Mouse (Mus musculus) midbrain, embryonic 12.5 days (tissue): Measurements from ENCODE around the gene Itpr2. TPM values are rescaled to one million over a fixed set of nuclear protein-coding genes. Genes with fewer than 3 reads are reported as not detected.
A peak's percentile ranks its signal among the peaks of the same experiment; 100 is the strongest.

Source experiments
- ATAC-seq: fragments of 200-750 bp; cut with Nextera tagmentation; 2 replicates; pipeline ENCODE4 v1.8.0; 2017; ENCODE audit warnings: low read depth, moderate TSS enrichment, moderate library complexity; ENCODE audit not compliant: low FRiP score
- H3K27ac ChIP-seq: fragments of 300-500 bp; sonication (generic); replicated peaks from 2 replicates; pipeline ENCODE4 v1.5.1; 2016; ENCODE audit warnings: mild to moderate bottlenecking
- H3K27me3 ChIP-seq: fragments of 300-500 bp; sonication (generic); 2 replicates; pipeline ENCODE4 v1.6.1; 2016; ENCODE audit warnings: mild to moderate bottlenecking
- H3K36me3 ChIP-seq: fragments of 300-500 bp; sonication (generic); 2 replicates; pipeline ENCODE4 v1.6.1; 2016
- H3K4me1 ChIP-seq: fragments of 300-500 bp; sonication (generic); 2 replicates; pipeline ENCODE4 v1.6.1; 2016
- H3K4me2 ChIP-seq: fragments of 300-500 bp; sonication (generic); replicated peaks from 2 replicates; pipeline ENCODE4 v1.6.1; 2016; ENCODE audit warnings: mild to moderate bottlenecking, moderate library complexity
- H3K4me3 ChIP-seq: fragments of 300-500 bp; sonication (generic); 2 replicates; pipeline ENCODE4 v1.5.1; 2016; ENCODE audit warnings: mild to moderate bottlenecking
- H3K9ac ChIP-seq: fragments of 300-500 bp; sonication (generic); replicated peaks from 2 replicates; pipeline ENCODE4 v1.6.1; 2016; ENCODE audit warnings: mild to moderate bottlenecking, moderate library complexity
- H3K9me3 ChIP-seq: fragments of 300-500 bp; sonication (generic); 2 replicates; pipeline ENCODE4 v1.6.1; 2016; ENCODE audit warnings: mild to moderate bottlenecking
- WGBS: fragments of 180-500 bp; shearing (Covaris S2); methylation state at CpG from one replicate; pipeline ENCODE4 v1.1.7; 2016; 5-methylcytosine and 5-hydroxymethylcytosine counted together
- polyA plus RNA-seq: library from polyadenylated mRNA; unstranded; fragments of >200 nt; fragmentation: Nextera tagmentation; extraction: Ambion mirVana; gene quantifications from 2 replicates; pipeline ENCODE4 v1.2.1, GENCODE M21; 2016

The Itpr2 gene
- polyA plus RNA-seq, 1 experiment from 2014 or later, result 5.1 TPM

GRCm38 (mm10) chr6:146501316-146501865, 632 bp downstream of the Itpr2 start:
- ATAC-seq, result peak; percentile 36
- peak overlapping the region; percentile 26; the same call in 1 of the 2 replicates for H3K9ac ChIP-seq
- H3K4me1 ChIP-seq, result peaks cover 14% of the 10 kb centered on the region
- H3K4me3 ChIP-seq, result peak overlapping the region; percentile 56
- H3K27me3 ChIP-seq, result peaks cover 43% of the 10 kb centered on the region
- no peak overlapping the region; the same call in 1 of the 2 replicates for H3K27ac ChIP-seq
- H3K4me2 ChIP-seq, result peak overlapping the region; percentile 99
- no peaks in the 10 kb centered on the region for H3K9me3 ChIP-seq
- no peaks in the 10 kb centered on the region for H3K36me3 ChIP-seq
- WGBS, result 1% methylated on average over 30 of the region's 30 CpGs

- Histone ChIP-seq H3K27me3 (peaks cover 43% of the 10 kb centered on the region), H3K4me3 (no peak overlapping the region), H3K9ac (no peak overlapping the region), H3K4me1 (peaks cover 14% of the 10 kb centered on the region), H3K36me3 (no peaks in the 10 kb centered on the region), H3K27ac (no peak overlapping the region), H3K4me2 (peak overlapping the region; percentile 99), H3K9me3 (no peaks in the 10 kb centered on the region)
- 73% methylated on average over 5 of the region's 5 CpGs for WGBS
- ATAC-seq, result no peak
These were observed 1.3 kb downstream of the Itpr2 start for GRCm38 (mm10) chr6:146500771-146501170.

- peaks cover 14% of the 10 kb centered on the region for H3K4me1 ChIP-seq
- H3K9me3 ChIP-seq, result no peaks in the 10 kb centered on the region
- no peak overlapping the region for H3K4me3 ChIP-seq
- no peaks in the 10 kb centered on the region for H3K36me3 ChIP-seq
- peaks cover 43% of the 10 kb centered on the region for H3K27me3 ChIP-seq
- H3K9ac ChIP-seq, result no peak overlapping the region
- no peak overlapping the region for H3K4me2 ChIP-seq
- 77% methylated on average over 6 of the region's 6 CpGs for WGBS
- H3K27ac ChIP-seq, result no peak overlapping the region
- ATAC-seq, result no peak
These were observed 1.8 kb downstream of the Itpr2 start for GRCm38 (mm10) chr6:146500206-146500605.

DNA sequence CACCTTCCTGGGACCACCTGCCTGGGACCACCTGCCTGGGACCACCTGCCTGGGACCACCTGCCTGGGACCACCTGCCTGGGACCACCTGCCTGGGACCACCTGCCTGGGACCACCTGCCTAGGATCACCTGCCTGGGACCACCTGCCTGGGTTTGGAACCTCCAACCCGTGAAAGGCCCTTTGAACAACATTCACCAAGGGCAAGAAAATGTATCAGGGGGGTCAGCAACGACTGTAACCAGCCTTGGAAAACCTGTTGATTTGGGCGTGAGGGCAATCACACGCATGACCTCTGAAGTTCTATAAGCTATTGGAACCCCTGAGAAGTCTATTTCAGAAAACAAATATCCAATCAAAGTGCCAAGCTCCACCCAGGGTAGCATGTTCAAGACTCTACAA, 2.5 kb downstream of the Itpr2 start:
- WGBS, result 77% methylated on average over 4 of the region's 4 CpGs
- ATAC-seq, result no peak

DNA sequence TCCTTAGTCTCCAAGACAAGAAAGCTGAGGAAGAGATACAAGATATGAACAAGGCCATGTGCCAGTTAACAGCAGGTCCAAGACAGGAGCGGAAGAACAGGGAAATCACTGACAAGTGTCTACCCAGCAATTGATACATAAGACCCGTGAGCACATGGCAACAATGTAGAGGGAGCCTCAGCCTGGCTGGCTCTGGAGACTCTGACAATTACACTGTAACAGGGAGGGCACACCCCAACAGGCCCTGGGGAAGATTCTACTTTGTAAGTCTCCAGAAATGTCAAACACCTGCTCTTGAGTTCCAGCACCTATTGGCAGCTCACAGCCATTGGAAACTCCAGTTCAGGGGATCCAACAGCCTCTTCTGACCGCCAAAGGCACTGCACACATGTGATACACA, 3.6 kb downstream of the Itpr2 start:
- Histone ChIP-seq H3K4me1 (peaks cover 14% of the 10 kb centered on the region), H3K9ac (no peak overlapping the region), H3K4me3 (no peak overlapping the region), H3K9me3 (no peaks in the 10 kb centered on the region), H3K4me2 (no peak overlapping the region), H3K36me3 (no peaks in the 10 kb centered on the region), H3K27me3 (peaks cover 33% of the 10 kb centered on the region), H3K27ac (no peak overlapping the region)
- 88% methylated on average over 3 of the region's 3 CpGs for WGBS
- ATAC-seq, result no peak

More for the DNA sequence above, 2.5 kb downstream of the Itpr2 start:
- Histone ChIP-seq H3K27ac (no peak overlapping the region), H3K27me3 (peaks cover 43% of the 10 kb centered on the region), H3K9ac (no peak overlapping the region), H3K4me2 (no peak overlapping the region), H3K9me3 (no peaks in the 10 kb centered on the region), H3K4me1 (peaks cover 14% of the 10 kb centered on the region), H3K36me3 (no peaks in the 10 kb centered on the region), H3K4me3 (no peak overlapping the region)

- no peak for ATAC-seq
- no peak overlapping the region for H3K4me2 ChIP-seq
- H3K4me1 ChIP-seq, result peaks cover 12% of the 10 kb centered on the region
- H3K27me3 ChIP-seq, result peaks cover 28% of the 10 kb centered on the region
- 79% methylated on average over 4 of the region's 4 CpGs for WGBS
- no peak overlapping the region for H3K27ac ChIP-seq
- H3K9ac ChIP-seq, result no peak overlapping the region
- no peaks in the 10 kb centered on the region for H3K9me3 ChIP-seq
- no peaks in the 10 kb centered on the region for H3K36me3 ChIP-seq
- H3K4me3 ChIP-seq, result no peak overlapping the region
These were observed 4.2 kb downstream of the Itpr2 start for GRCm38 (mm10) chr6:146497866-146498265.

- Histone ChIP-seq H3K36me3 (no peaks in the 10 kb centered on the region), H3K27ac (no peak overlapping the region), H3K4me1 (peaks cover 8% of the 10 kb centered on the region; the same call in 1 of the 2 replicates), H3K4me2 (no peak overlapping the region), H3K9ac (no peak overlapping the region), H3K27me3 (peaks cover 26% of the 10 kb centered on the region), H3K4me3 (no peak overlapping the region), H3K9me3 (no peaks in the 10 kb centered on the region)
- no peak for ATAC-seq
- WGBS, result 81% methylated on average over 3 of the region's 3 CpGs
These were observed 4.6 kb downstream of the Itpr2 start for GRCm38 (mm10) chr6:146497435-146497834.

- Histone ChIP-seq H3K9me3 (no peaks in the 10 kb centered on the region), H3K9ac (no peak overlapping the region), H3K4me3 (no peak overlapping the region), H3K27ac (no peak overlapping the region), H3K4me1 (no peaks in the 10 kb centered on the region), H3K36me3 (no peaks in the 10 kb centered on the region), H3K4me2 (no peak overlapping the region), H3K27me3 (no peaks in the 10 kb centered on the region)
- WGBS, result 88% methylated on average over 2 of the region's 2 CpGs
- no peak for ATAC-seq
These were observed 10.3 kb downstream of the Itpr2 start for GRCm38 (mm10) chr6:146491680-146492079.

GRCm38 (mm10) chr6:146490416-146490960, 11.5 kb downstream of the Itpr2 start:
- 85% methylated on average over 9 of the region's 9 CpGs for WGBS
- no peaks in the 10 kb centered on the region for H3K4me1 ChIP-seq
- H3K9me3 ChIP-seq, result no peaks in the 10 kb centered on the region
- no peaks in the 10 kb centered on the region for H3K36me3 ChIP-seq
- no peaks in the 10 kb centered on the region for H3K27me3 ChIP-seq
- H3K27ac ChIP-seq, result no peak overlapping the region
- H3K9ac ChIP-seq, result no peak overlapping the region
- no peak overlapping the region for H3K4me2 ChIP-seq
- no peak for ATAC-seq
- H3K4me3 ChIP-seq, result no peak overlapping the region

- WGBS, result 88% methylated on average over 6 of the region's 6 CpGs
- no peaks in the 10 kb centered on the region for H3K9me3 ChIP-seq
- H3K27me3 ChIP-seq, result no peaks in the 10 kb centered on the region
- H3K27ac ChIP-seq, result no peak overlapping the region
- H3K4me2 ChIP-seq, result no peak overlapping the region
- no peak overlapping the region for H3K4me3 ChIP-seq
- no peaks in the 10 kb centered on the region for H3K4me1 ChIP-seq
- no peaks in the 10 kb centered on the region for H3K36me3 ChIP-seq
- ATAC-seq, result no peak
- no peak overlapping the region for H3K9ac ChIP-seq
These were observed 12.2 kb downstream of the Itpr2 start for GRCm38 (mm10) chr6:146489841-146490240.

GRCm38 (mm10) chr6:146488749-146489148, 13.3 kb downstream of the Itpr2 start:
- Histone ChIP-seq H3K36me3 (no peaks in the 10 kb centered on the region), H3K27ac (no peak overlapping the region), H3K9me3 (no peaks in the 10 kb centered on the region), H3K4me2 (no peak overlapping the region), H3K4me3 (no peak overlapping the region), H3K9ac (no peak overlapping the region), H3K4me1 (no peaks in the 10 kb centered on the region), H3K27me3 (no peaks in the 10 kb centered on the region)
- 81% methylated on average over 3 of the region's 3 CpGs for WGBS
- no peak for ATAC-seq

DNA sequence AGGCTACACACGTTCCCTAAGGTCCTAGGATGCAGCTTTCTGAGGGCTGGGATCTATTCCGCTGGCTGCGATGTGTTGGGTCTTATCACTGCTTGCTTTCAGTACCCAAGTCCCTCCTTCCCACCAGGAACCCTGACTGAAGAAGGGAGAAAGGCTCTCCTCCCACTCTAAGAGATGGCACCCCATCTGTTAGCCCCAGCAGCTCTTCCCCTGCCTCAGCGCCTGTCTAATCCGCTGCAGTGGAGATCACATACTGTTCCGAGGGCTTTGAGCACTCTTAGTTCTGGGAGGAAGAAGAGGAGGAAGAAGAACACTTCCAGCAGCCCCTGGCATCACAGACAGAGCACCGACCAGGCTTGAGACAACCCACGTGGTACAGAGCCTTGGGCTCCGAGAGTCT, 14.9 kb downstream of the Itpr2 start:
- Histone ChIP-seq H3K27me3 (no peaks in the 10 kb centered on the region), H3K9me3 (no peaks in the 10 kb centered on the region), H3K9ac (no peak overlapping the region), H3K4me3 (no peak overlapping the region), H3K4me1 (no peaks in the 10 kb centered on the region), H3K27ac (no peak overlapping the region), H3K36me3 (no peaks in the 10 kb centered on the region), H3K4me2 (no peak overlapping the region)
- 72% methylated on average over 9 of the region's 9 CpGs for WGBS
- ATAC-seq, result no peak

- no peak overlapping the region for H3K27ac ChIP-seq
- H3K4me3 ChIP-seq, result no peak overlapping the region
- no peak for ATAC-seq
- no peaks in the 10 kb centered on the region for H3K36me3 ChIP-seq
- H3K9me3 ChIP-seq, result no peaks in the 10 kb centered on the region
- 77% methylated on average over 4 of the region's 4 CpGs for WGBS
- no peaks in the 10 kb centered on the region for H3K4me1 ChIP-seq
- H3K27me3 ChIP-seq, result no peaks in the 10 kb centered on the region
- H3K9ac ChIP-seq, result no peak overlapping the region
- no peak overlapping the region for H3K4me2 ChIP-seq
These were observed 15.9 kb downstream of the Itpr2 start for GRCm38 (mm10) chr6:146486073-146486472.
